Mouse (Mus musculus): ENCODE measurements around the gene Cdca3.

GRCm38 (mm10) chr6:124829799-124830700 lies 703 bp downstream of the Cdca3 start:
- peak; percentile 34 for TF ChIP-seq CTCF (IDR thresholded peaks at IDR 0.05)
- peak; percentile 53; the same call in 1 of the 2 replicates for TF ChIP-seq EP300 (IDR thresholded peaks at IDR 0.05)
